Mouse (Mus musculus) hindbrain, embryonic 14.5 days (tissue): ENCODE data around the gene Ppm1b. TPM values are rescaled to one million over a fixed set of nuclear protein-coding genes. Genes with fewer than 3 reads are reported as not detected.

Experiments used
- ATAC-seq: fragments of 200-750 bp; cut with Nextera tagmentation; 2 replicates; pipeline ENCODE4 v1.8.0; 2017; ENCODE audit warnings: moderate number of reproducible peaks, mild to moderate bottlenecking, moderate TSS enrichment, moderate library complexity; ENCODE audit not compliant: low FRiP score
- DNase-seq: peaks from one replicate; pipeline ENCODE4 v3.0.0-alpha.2; 2015; ENCODE audit warnings: low spot score
- H3K27ac ChIP-seq: fragments of 300-500 bp; sonication (generic); 2 replicates; pipeline ENCODE4 v1.5.1; 2014; ENCODE audit warnings: mild to moderate bottlenecking, moderate library complexity
- H3K27me3 ChIP-seq: fragments of 300-500 bp; sonication (generic); 2 replicates; pipeline ENCODE4 v1.6.1; 2014; ENCODE audit warnings: mild to moderate bottlenecking, low read length, mixed read lengths; ENCODE audit not compliant: control insufficient read depth, insufficient read depth
- H3K36me3 ChIP-seq: fragments of 300-500 bp; sonication (generic); replicated peaks from 2 replicates; pipeline ENCODE4 v1.6.1; 2014; ENCODE audit not compliant: control insufficient read depth, insufficient read depth
- H3K4me1 ChIP-seq: fragments of 300-500 bp; sonication (generic); replicated peaks from 2 replicates; pipeline ENCODE4 v1.6.1; 2014; ENCODE audit warnings: antibody characterized with exemption, low read length, mixed read lengths; ENCODE audit not compliant: control insufficient read depth, insufficient read depth
- H3K4me2 ChIP-seq: fragments of 300-500 bp; sonication (generic); replicated peaks from 2 replicates; pipeline ENCODE4 v1.6.1; 2014; ENCODE audit warnings: mild to moderate bottlenecking, moderate library complexity
- H3K4me3 ChIP-seq: fragments of 300-500 bp; sonication (generic); replicated peaks from 2 replicates; pipeline ENCODE4 v1.5.1; 2014; ENCODE audit warnings: mild to moderate bottlenecking, low read length
- H3K9ac ChIP-seq: fragments of 300-500 bp; sonication (generic); 2 replicates; pipeline ENCODE4 v1.6.1; 2014
- H3K9me3 ChIP-seq: fragments of 300-500 bp; sonication (generic); 2 replicates; pipeline ENCODE4 v1.6.1; 2016; ENCODE audit warnings: low read length; ENCODE audit not compliant: control insufficient read depth
- WGBS: fragments of 180-500 bp; shearing (Covaris S2); extraction: QIAGEN DNeasy Blood & Tissue Kit; methylation state at CpG from one replicate; pipeline ENCODE4 v1.1.7; 2014; 5-methylcytosine and 5-hydroxymethylcytosine counted together
- polyA plus RNA-seq: library from polyadenylated mRNA; unstranded; fragments of >200 nt; fragmentation: Nextera tagmentation; extraction: Ambion mirVana; gene quantifications from 2 replicates; pipeline ENCODE4 v1.2.1, GENCODE M21; 2014

Ppm1b gene
- polyA plus RNA-seq, 1 experiment from 2014 or later: 85.9 TPM

DNA sequence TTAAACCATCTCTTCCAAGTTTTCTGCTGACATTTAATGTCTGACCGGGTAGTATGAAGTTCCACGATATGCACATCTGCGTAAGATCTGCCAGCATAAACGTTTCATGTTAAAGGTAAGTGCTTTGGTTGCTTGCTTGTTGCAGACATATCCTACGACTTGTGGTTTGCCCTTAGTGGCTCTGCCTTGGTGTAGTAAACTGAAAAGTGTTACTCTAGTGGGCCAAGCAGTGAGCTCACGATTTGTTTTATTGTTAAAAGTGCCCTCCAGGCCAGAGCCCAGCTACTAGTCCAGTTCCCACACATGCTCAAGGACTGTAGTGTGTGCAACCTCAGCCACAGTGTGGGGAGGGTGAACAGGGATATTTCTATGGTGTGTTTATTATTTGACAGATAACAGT lies 69.9 kb downstream of the Ppm1b start:
- H3K27ac ChIP-seq: no peak overlapping the region
- H3K4me1 ChIP-seq: no peaks in the 10 kb centered on the region
- H3K9ac ChIP-seq: no peak overlapping the region
- DNase-seq: no peak
- H3K4me3 ChIP-seq: no peak overlapping the region
- 96% methylated on average over 6 of the region's 6 CpGs for WGBS
- no peak for ATAC-seq
- H3K9me3 ChIP-seq: no peaks in the 10 kb centered on the region
- no peaks in the 10 kb centered on the region for H3K36me3 ChIP-seq
- H3K27me3 ChIP-seq: no peaks in the 10 kb centered on the region
- H3K4me2 ChIP-seq: no peak overlapping the region

DNA sequence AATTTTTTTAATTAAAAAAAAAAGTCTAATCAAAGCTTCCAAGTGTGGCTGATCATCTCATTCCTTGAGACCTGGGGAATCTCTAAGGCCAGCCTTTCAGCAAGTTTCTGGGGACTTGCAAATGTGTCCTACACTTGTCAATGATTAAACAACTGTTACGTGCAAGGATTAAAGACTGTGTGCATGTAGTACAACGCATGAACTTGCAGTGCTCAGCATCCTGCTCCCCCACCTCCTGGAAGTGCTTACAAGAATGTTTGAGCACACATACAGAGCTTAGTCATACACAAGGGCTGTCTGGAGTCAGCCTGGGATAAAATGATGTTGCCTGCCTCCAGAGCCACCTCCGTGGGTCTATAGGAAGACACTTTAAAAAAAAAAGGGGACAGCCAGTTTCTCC lies 70.7 kb downstream of the Ppm1b start:
- Histone ChIP-seq H3K9ac (no peak overlapping the region), H3K4me2 (no peak overlapping the region), H3K4me3 (no peak overlapping the region), H3K27ac (no peak overlapping the region), H3K4me1 (no peaks in the 10 kb centered on the region), H3K9me3 (no peaks in the 10 kb centered on the region), H3K36me3 (no peaks in the 10 kb centered on the region), H3K27me3 (no peaks in the 10 kb centered on the region)
- DNase-seq (no peak), ATAC-seq (no peak)
- 88% methylated on average over 3 of the region's 3 CpGs for WGBS

- H3K4me2 ChIP-seq: no peak within 1 kb of the TSS
- no peak for ATAC-seq
- H3K4me1 ChIP-seq: no peaks in the 10 kb centered on the region
- no peaks in the 10 kb centered on the region for H3K36me3 ChIP-seq
- H3K9me3 ChIP-seq: no peaks in the 10 kb centered on the region
- no peak within 1 kb of the TSS for H3K9ac ChIP-seq
- no peak within 1 kb of the TSS for H3K4me3 ChIP-seq
- DNase-seq: no peak
- 84% methylated on average over 20 of the region's 20 CpGs for WGBS
- H3K27ac ChIP-seq: no peak within 1 kb of the TSS
- H3K27me3 ChIP-seq: no peaks in the 10 kb centered on the region
Observed at GRCm38 (mm10) chr17:85028093-85028739, 71.7 kb downstream of the Ppm1b start, which contains the start of gene Slc3a1. TSS of gene Slc3a1 (plus strand) at chr17:85028376.

DNA sequence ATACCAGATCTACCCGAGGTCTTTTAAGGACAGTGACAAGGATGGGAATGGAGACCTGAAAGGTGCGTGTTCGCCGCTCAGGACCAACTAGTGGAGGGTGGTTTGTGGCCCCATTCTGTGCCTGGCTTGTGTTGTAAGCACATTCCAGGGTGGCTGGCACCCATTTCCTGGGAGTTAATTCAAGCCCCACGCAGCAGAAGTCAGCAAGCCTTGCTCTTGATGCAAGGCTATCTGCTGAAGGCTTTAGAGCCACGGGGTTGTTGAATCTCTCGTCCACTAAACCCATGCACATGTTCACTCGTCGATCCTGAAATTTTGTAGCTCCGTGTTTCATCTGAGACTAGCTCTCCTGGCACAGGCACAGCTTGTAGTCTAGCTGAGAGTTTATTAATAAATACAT lies 72.3 kb downstream of the Ppm1b start:
- no peak for DNase-seq
- H3K4me3 ChIP-seq: no peak overlapping the region
- ATAC-seq: no peak
- H3K9me3 ChIP-seq: no peaks in the 10 kb centered on the region
- H3K4me2 ChIP-seq: no peak overlapping the region
- H3K4me1 ChIP-seq: no peaks in the 10 kb centered on the region
- WGBS: 92% methylated on average over 10 of the region's 10 CpGs
- H3K9ac ChIP-seq: no peak overlapping the region
- no peaks in the 10 kb centered on the region for H3K36me3 ChIP-seq
- no peaks in the 10 kb centered on the region for H3K27me3 ChIP-seq
- no peak overlapping the region for H3K27ac ChIP-seq

- 79% methylated on average over 5 of the region's 5 CpGs for WGBS
Observed at GRCm38 (mm10) chr17:85030651-85031050, 74.1 kb downstream of the Ppm1b start.

GRCm38 (mm10) chr17:85033087-85033486 lies 76.5 kb downstream of the Ppm1b start:
- no peak overlapping the region for H3K27ac ChIP-seq
- no peaks in the 10 kb centered on the region for H3K9me3 ChIP-seq
- H3K4me1 ChIP-seq: no peaks in the 10 kb centered on the region
- no peaks in the 10 kb centered on the region for H3K36me3 ChIP-seq
- WGBS: 85% methylated on average over 3 of the region's 3 CpGs
- ATAC-seq (no peak), DNase-seq (no peak)
- no peak overlapping the region for H3K4me3 ChIP-seq
- no peak overlapping the region for H3K9ac ChIP-seq
- H3K27me3 ChIP-seq: no peaks in the 10 kb centered on the region
- H3K4me2 ChIP-seq: no peak overlapping the region

More at GRCm38 (mm10) chr17:85030651-85031050, 74.1 kb downstream of the Ppm1b start:
- Histone ChIP-seq H3K4me2 (no peak overlapping the region), H3K9me3 (no peaks in the 10 kb centered on the region), H3K36me3 (no peaks in the 10 kb centered on the region), H3K4me1 (no peaks in the 10 kb centered on the region), H3K4me3 (no peak overlapping the region), H3K27me3 (no peaks in the 10 kb centered on the region), H3K27ac (no peak overlapping the region), H3K9ac (no peak overlapping the region)
- ATAC-seq (no peak), DNase-seq (no peak)

- no peak overlapping the region for H3K4me2 ChIP-seq
- no peak; the same call in 1 of the 2 replicates for ATAC-seq
- H3K9ac ChIP-seq: no peak overlapping the region
- 68% methylated on average over 11 of the region's 11 CpGs for WGBS
- no peaks in the 10 kb centered on the region for H3K4me1 ChIP-seq
- H3K27ac ChIP-seq: no peak overlapping the region
- no peak overlapping the region for H3K4me3 ChIP-seq
- H3K27me3 ChIP-seq: no peaks in the 10 kb centered on the region
- no peaks in the 10 kb centered on the region for H3K9me3 ChIP-seq
- no peaks in the 10 kb centered on the region for H3K36me3 ChIP-seq
- DNase-seq: no peak
Observed at GRCm38 (mm10) chr17:85034068-85034467, 77.5 kb downstream of the Ppm1b start.

DNA sequence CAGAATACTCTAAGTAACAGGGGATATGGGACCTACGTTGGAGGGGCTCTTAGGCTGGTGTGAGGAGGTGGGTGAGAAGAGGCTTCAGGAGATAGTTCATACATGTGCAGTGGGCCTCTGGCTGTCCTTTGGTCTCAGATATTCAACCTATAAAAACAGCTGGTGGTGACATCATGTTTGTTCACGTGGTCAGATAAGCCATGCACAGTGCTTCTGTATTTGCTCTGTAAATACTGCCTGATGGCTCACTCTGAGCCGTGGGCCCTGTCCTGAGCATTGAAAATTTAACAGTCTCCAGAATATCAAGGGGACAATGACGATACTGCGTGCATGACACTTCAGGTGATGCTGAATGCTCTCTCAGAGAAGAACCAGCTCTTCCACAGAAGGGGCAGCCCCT lies 81.3 kb downstream of the Ppm1b start:
- no peaks in the 10 kb centered on the region for H3K4me1 ChIP-seq
- H3K4me2 ChIP-seq: no peak overlapping the region
- DNase-seq: no peak
- H3K27me3 ChIP-seq: no peaks in the 10 kb centered on the region
- no peaks in the 10 kb centered on the region for H3K36me3 ChIP-seq
- H3K9ac ChIP-seq: no peak overlapping the region
- 87% methylated on average over 5 of the region's 5 CpGs for WGBS
- no peak overlapping the region for H3K27ac ChIP-seq
- ATAC-seq: no peak
- no peaks in the 10 kb centered on the region for H3K9me3 ChIP-seq
- no peak overlapping the region for H3K4me3 ChIP-seq

GRCm38 (mm10) chr17:85038311-85038710 lies 81.8 kb downstream of the Ppm1b start:
- no peaks in the 10 kb centered on the region for H3K36me3 ChIP-seq
- no peaks in the 10 kb centered on the region for H3K4me1 ChIP-seq
- no peaks in the 10 kb centered on the region for H3K9me3 ChIP-seq
- H3K27ac ChIP-seq: no peak overlapping the region
- no peak overlapping the region for H3K9ac ChIP-seq
- H3K4me2 ChIP-seq: no peak overlapping the region
- H3K4me3 ChIP-seq: no peak overlapping the region
- ATAC-seq (no peak), DNase-seq (no peak)
- no peaks in the 10 kb centered on the region for H3K27me3 ChIP-seq
- WGBS: 87% methylated on average over 4 of the region's 4 CpGs

- no peak overlapping the region for H3K4me3 ChIP-seq
- ATAC-seq: no peak
- no peaks in the 10 kb centered on the region for H3K9me3 ChIP-seq
- H3K4me1 ChIP-seq: no peaks in the 10 kb centered on the region
- H3K27me3 ChIP-seq: no peaks in the 10 kb centered on the region
- no peaks in the 10 kb centered on the region for H3K36me3 ChIP-seq
- DNase-seq: no peak
- WGBS: 95% methylated on average over 5 of the region's 5 CpGs
- no peak overlapping the region for H3K4me2 ChIP-seq
- no peak overlapping the region for H3K9ac ChIP-seq
- no peak overlapping the region for H3K27ac ChIP-seq
Observed at GRCm38 (mm10) chr17:85038761-85039160, 82.2 kb downstream of the Ppm1b start.
